Mouse (Mus musculus) effector memory CD4-positive, alpha-beta T cell, adult 7 months (primary cell): Measurements from ENCODE around the gene Rps25. TPM values are rescaled to one million over a fixed set of nuclear protein-coding genes. Genes with fewer than 3 reads are reported as not detected.

ENCODE experiments used
- polyA plus RNA-seq: library from polyadenylated mRNA; unstranded; fragments of 100-300 nt; shearing (Covaris generic); gene quantifications from one replicate; pipeline ENCODE4 v1.2.1, GENCODE M21; 2017

The Rps25 gene
- 2,034 TPM for polyA plus RNA-seq

DNA sequence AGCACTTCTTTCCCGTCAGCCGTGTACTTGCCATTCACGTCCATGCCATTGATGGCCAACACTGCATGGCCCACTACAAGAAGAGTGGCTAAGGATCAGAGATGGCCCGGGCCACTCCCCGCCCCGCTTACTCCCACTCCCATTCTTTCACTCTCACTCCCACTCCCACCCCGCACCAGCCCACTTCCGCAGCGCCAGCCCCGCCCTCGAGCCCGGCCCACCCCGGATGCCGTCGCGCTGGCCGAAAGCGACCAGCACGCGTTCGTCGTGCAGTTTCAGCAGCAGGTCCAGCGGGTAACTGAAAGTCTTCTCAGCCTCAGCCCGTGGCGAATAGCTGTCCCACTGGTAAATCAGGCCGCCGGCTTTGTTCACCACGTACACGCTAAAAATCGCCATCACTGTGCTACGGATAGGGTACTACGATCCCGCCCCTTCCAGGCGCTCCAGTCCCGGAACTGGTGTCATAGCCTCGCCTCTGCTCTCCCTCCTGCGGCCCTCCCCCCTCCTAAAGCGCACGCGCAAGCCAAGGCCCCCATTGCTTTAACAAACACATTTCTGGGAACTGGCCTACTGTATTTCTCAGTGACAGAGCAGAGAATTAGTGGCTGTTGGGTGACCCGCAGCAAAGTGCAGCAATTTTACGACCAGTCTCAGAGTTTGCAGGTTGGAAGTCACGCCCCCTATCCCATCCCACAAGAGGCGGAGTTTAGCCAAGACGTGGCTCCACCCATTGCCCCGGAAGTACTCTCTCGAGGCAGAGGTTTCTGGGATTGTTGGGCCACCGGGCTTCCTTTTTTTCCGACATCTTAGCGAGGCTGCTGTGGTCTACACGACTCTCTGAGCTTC is at the start of gene Rps25, which contains the start of gene Trappc4:
Gene Rps25 (plus strand): TSS at position 234 of the 846 bp plus-strand sequence.
Gene Trappc4 (minus strand): TSS at position 695 of the 846 bp plus-strand sequence.

DNA sequence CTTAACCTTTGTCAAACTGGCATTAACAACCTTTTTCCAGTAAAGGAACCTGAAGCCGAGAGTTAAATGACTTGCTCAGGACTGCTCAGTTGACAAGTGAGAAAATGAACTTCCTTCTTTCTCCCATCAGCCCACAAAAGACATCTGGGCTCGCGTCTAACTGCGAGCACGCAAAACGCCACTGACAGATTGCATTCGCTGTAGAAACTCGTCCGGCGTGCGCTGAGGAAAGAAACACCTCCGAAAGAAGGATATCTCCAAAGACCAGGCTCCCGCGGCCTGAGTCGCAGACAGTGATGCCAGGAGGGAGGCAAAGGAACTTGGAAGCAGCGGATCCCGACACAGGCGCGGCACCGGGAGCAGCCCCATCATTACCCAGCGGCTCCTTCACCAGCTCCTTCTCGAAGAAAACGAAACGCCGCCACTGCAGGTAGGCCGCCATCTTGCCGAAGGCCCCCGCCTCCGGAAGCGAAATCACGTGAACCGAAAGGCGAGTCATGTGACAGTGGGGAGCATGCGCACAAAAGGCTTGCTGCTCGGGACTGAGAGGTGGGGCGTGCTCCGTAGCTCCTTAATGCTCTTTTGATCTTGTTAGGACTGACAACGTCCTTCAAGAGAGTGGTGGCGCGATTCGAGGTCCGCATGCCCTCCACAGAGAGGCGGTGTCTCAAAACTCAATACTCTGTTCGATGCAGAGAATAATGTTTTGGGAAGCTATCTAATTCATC is 45.6 kb upstream of the Rps25 start, which contains the start of gene Vps11:
Gene Vps11 (minus strand): TSS at position 481 of the 728 bp plus-strand sequence.

DNA sequence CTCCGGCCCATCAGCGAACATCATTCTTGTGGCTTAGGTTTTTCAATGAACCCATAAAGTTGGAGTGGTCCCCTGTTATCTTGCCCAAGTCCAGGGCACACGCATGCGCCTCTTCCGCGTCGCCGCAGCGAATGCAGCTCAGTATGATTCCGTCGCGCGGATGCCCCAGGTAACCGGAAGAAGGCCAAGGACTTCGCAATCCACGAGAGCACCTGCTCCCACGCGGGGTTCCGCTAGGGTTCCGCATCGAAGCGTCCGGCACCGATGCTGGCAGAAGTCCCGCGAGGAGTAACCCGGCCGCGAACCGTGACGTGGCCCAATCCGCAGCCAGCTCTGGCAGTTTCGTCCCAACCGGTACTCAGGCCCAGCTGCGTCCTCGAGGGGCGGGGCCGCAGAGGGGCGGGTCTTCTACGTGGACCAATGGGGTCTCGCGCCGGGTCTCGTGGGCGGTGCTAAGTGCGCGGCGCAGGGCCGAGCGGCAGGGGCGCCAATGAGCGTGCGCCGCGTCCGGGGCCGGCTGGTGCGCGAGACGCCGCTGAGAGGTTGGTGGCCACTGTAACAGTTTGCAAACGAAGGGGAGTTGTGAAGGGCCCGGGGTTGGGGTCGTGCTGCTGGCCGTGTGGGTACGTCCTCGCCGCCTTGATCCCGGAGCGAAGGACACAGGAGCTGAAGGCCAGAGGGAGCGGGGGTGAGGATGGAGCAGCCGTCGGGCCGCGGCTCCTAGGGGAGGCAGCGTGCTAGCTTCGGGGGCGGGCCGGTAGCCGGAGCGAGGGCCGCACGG is 27.7 kb upstream of the Rps25 start, which contains the start of gene Hyou1:
Gene Hyou1 (plus strand): TSS at position 437 of the 781 bp plus-strand sequence.

DNA sequence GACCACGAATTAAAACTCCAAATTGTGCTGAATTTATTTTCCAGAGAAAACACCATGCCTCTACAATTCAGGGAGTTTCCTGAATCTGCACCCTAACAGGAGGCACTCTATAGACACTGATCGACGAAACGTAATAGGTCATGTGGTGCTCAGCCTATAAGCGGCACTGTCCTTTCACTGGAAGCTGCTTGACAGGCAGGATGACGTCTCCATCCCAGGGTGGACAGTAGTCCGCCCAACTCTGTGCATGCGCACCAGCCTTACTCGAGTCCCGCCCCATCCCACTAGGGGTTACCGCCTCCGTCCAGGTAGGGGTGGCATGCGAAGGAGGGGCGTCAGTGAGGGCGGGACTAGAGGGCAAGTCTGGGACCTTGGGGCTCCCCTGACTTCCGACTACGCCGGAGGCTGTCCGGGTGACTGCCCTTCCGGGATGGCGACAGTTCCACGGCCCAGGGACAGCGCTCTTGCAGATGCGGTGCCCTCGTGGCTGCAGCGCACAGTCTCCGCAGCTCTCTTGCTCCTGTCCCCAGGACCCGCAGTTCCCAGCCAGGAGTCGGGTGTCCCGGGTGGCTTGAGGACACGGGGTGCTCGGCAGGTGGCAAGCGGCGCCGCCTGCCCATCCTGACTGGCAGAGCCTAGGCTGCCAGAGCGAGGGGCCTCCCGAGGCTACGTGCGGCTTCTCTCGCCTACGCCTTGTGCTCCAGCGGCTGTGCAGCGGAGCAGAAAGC is 10.1 kb upstream of the Rps25 start, which contains the start of gene Slc37a4:
Gene Slc37a4 (plus strand): TSS at position 169 of the 728 bp plus-strand sequence.

DNA sequence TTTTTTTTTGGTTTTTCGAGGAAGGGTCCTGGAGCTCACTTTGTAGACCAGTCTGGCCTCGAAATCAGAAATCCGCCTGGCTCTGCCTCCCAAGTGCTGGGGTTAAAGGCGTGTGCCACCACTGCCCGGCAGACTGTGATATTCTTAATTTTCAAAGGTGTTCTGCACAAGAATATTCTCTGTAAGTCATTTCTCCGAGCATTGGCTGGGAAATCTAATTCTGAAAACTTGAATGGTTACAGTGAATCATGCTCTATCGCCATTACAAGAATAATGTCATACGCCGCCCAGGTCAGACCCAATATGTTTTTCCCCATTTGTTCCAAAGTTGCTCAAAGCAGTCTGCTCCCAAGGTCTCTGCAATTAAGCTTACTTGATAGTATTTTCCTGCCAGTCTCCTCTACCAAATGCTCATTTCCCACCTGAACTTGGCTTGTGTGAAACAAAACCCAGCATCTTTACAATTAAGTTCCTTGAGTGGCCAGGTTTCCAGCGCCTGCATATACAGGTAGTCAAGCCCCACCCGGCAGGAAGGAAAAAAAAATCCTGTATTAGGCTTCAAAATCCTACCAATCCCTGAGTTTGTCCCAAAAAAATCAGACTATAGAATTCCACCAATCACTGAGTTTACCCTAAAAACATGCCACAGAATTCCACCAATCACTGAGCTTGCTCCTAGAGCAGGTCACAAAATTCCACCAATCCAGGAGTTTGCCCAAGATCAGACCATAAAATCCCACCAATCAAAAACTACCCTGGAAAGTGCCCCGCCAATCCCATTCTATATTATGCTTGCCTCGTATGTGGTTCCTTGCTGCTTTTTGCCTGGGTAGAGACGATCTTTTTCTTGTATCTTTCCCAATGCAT is 11.8 kb downstream of the Rps25 start, which contains the start of gene Ccdc84:
Gene Ccdc84 (minus strand): TSS at position 51 of the 867 bp plus-strand sequence.

DNA sequence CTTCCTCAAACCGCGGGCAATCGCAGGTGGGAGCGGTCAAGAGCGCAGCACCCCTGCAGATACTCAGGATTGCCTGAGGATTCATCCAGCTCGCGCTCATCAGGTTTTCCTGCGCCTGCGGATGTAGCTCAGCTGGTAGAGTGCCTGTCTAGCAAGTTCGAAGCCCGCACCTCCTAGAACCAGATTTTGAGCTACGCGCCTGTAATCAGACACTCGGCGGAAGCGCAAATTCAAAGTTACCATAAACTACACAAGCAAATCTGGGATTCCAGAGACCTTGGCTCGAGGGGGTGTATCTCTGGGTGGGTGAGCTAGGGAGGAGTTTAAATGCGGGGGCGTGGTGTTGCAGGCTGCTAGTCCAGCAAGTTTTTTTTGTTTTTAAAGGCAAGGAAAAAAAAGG is 34.0 kb downstream of the Rps25 start, which contains the start of gene Foxr1:
Gene Foxr1 (minus strand): TSS at position 176 of the 400 bp plus-strand sequence.

DNA sequence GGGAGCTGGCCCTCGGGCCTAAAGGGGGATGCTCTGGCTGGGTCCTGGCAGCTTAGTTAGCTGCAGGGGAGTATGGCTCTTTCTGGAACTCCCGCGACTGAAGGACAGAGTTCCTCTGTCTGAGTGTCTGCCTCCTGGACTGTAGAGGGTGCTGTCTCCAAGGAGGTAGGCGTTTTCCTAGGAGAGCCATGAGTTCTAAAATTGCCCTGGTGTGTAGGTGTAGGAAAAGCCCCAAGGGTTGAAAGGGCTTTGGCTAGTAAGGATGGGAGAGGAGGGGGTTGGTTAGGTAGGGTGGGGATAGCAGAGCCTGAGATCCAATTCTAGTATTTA is 47.9 kb downstream of the Rps25 start, which contains the start of gene Upk2:
Gene Upk2 (minus strand): TSS at position 86 of the 330 bp plus-strand sequence.

Other genes starting within 250 kb of the Rps25 start
- 33.9 TPM for gene Cbl, start 173.1 kb upstream of the Rps25 start, polyA plus RNA-seq
- not detected for gene Ccdc153, start 166.5 kb upstream of the Rps25 start, polyA plus RNA-seq
- gene Pdzd3, start 155.7 kb upstream of the Rps25 start, polyA plus RNA-seq: 0.23 TPM
- 4.8 TPM for gene Nlrx1, start 138.5 kb upstream of the Rps25 start, polyA plus RNA-seq
- not detected for gene Abcg4, start 118.5 kb upstream of the Rps25 start, polyA plus RNA-seq
- 34.4 TPM for gene Hinfp, start 101.5 kb upstream of the Rps25 start, polyA plus RNA-seq
- gene C2cd2l, start 86.9 kb upstream of the Rps25 start, polyA plus RNA-seq: 12.7 TPM
- 8.7 TPM for gene Dpagt1, start 81.1 kb upstream of the Rps25 start, polyA plus RNA-seq
- gene H2afx, start 72.4 kb upstream of the Rps25 start, polyA plus RNA-seq: 61.7 TPM
- 14.8 TPM for gene Hmbs, start 62.9 kb upstream of the Rps25 start, polyA plus RNA-seq
- 50.0 TPM for gene Vps11, start 45.5 kb upstream of the Rps25 start, polyA plus RNA-seq
- 15.7 TPM for gene Hyou1, start 27.6 kb upstream of the Rps25 start, polyA plus RNA-seq
- gene Slc37a4, start 10.3 kb upstream of the Rps25 start, polyA plus RNA-seq: 13.6 TPM
- 90.9 TPM for gene Trappc4, start 461 bp downstream of the Rps25 start, polyA plus RNA-seq
- gene Ccdc84, start 11.4 kb downstream of the Rps25 start, polyA plus RNA-seq: 44.8 TPM
- gene Foxr1, start 34.0 kb downstream of the Rps25 start, polyA plus RNA-seq: 0.71 TPM
- gene Upk2, start 47.8 kb downstream of the Rps25 start, polyA plus RNA-seq: not detected
- gene Bcl9l, start 75.7 kb downstream of the Rps25 start, polyA plus RNA-seq: 20.8 TPM
- gene Cxcr5, start 154.7 kb downstream of the Rps25 start, polyA plus RNA-seq: 257 TPM
- 62.2 TPM for gene Ddx6, start 197.8 kb downstream of the Rps25 start, polyA plus RNA-seq